Mouse (Mus musculus): Measurements from ENCODE around the gene Emx2.

DNA sequence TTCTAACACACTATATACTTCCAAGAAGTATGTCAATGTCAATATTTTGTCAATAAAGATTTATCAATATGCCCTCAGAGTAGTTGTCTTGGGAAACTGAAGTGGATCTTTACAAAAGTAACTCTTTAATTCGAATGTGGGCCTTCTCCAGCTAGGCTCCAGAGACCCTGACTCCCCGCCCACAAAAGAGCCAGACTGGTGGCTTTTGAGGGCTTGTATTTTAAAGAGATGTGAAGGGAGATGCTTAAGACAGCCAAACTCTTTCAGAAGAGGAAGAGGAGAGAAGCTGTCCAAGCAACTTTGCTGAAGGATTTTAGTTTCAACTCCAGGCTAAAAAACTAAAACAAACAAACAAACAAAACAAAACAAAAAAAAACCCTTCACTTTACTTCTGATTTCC, 7.1 kb downstream of the Emx2 start:
- TF ChIP-seq POLR2A (IDR thresholded peaks at IDR 0.05; ENCODE audit: low read depth, low read length) (no peak), CTCF (IDR thresholded peaks at IDR 0.05; ENCODE audit: extremely low read depth, insufficient read depth, insufficient read length, insufficient replicate concordance) (no peak)
